Mouse (Mus musculus) adrenal gland, adult 2 months (tissue): ENCODE data around the gene Tmem170. TPM values are rescaled to one million over a fixed set of nuclear protein-coding genes. Genes with fewer than 3 reads are reported as not detected.
"Not testable (repeated sequence)": the region's sequence is repeated elsewhere in the genome, so short reads cannot be mapped to it uniquely, and the experiment has no call there.

Experiments used
- DNase-seq: peaks from one replicate; pipeline ENCODE4 v3.0.0; 2021
- polyA plus RNA-seq: library from polyadenylated mRNA; depleted of rRNA; stranded (reverse); fragments of >200 nt; gene quantifications from 2 replicates; pipeline ENCODE4 v1.2.3, GENCODE M21; 2012
- total RNA-seq, 2 experiments: library from RNA; stranded (reverse); gene quantifications; 2 replicates each; pipeline ENCODE4 v1.2.3; 2021

The Tmem170 gene
- total and polyA plus RNA-seq, 3 experiments: 1.3 to 6.8 (median 5.0) TPM

GRCm38 (mm10) chr8:111875758-111876157, 792 bp downstream of the Tmem170 start:
- DNase-seq: peak; percentile 11

- no peak for DNase-seq
These were observed 5.3 kb downstream of the Tmem170 start for GRCm38 (mm10) chr8:111871278-111871677.

GRCm38 (mm10) chr8:111870379-111870778, 6.2 kb downstream of the Tmem170 start:
- DNase-seq: no peak

- no peak for DNase-seq
These were observed 7.9 kb downstream of the Tmem170 start for GRCm38 (mm10) chr8:111868664-111869063.

- DNase-seq: no peak
These were observed 10.7 kb downstream of the Tmem170 start for GRCm38 (mm10) chr8:111865857-111866256.

- DNase-seq: no peak
These were observed 11.3 kb downstream of the Tmem170 start for GRCm38 (mm10) chr8:111865130-111865852.

GRCm38 (mm10) chr8:111864648-111865047, 11.9 kb downstream of the Tmem170 start:
- no peak for DNase-seq

GRCm38 (mm10) chr8:111863280-111863679, 13.3 kb downstream of the Tmem170 start:
- no peak for DNase-seq

- no peak for DNase-seq
These were observed 20.6 kb downstream of the Tmem170 start for GRCm38 (mm10) chr8:111855977-111856376.

- peak; percentile 98 for DNase-seq
These were observed 22.6 kb downstream of the Tmem170 start, which contains the start of gene Cfdp1 for GRCm38 (mm10) chr8:111853861-111854501. Cfdp1 (minus strand) TSS chr8:111854291.

- DNase-seq: not testable (repeated sequence)
These were observed 23.3 kb downstream of the Tmem170 start for GRCm38 (mm10) chr8:111853219-111853618.

- no peak for DNase-seq
These were observed 29.8 kb downstream of the Tmem170 start for GRCm38 (mm10) chr8:111846746-111847145.

GRCm38 (mm10) chr8:111835540-111835939, 41.0 kb downstream of the Tmem170 start:
- DNase-seq: no peak

GRCm38 (mm10) chr8:111834011-111834410, 42.5 kb downstream of the Tmem170 start:
- no peak for DNase-seq

- DNase-seq: peak; percentile 61
These were observed 43.6 kb downstream of the Tmem170 start for GRCm38 (mm10) chr8:111832983-111833382.

GRCm38 (mm10) chr8:111831996-111832395, 44.6 kb downstream of the Tmem170 start:
- no peak for DNase-seq

- DNase-seq: no peak
These were observed 48.0 kb downstream of the Tmem170 start for GRCm38 (mm10) chr8:111828595-111828994.

- peak; percentile 46 for DNase-seq
These were observed 51.3 kb downstream of the Tmem170 start for GRCm38 (mm10) chr8:111825219-111825618.

- DNase-seq: no peak
These were observed 52.2 kb downstream of the Tmem170 start for GRCm38 (mm10) chr8:111824334-111824733.

- DNase-seq: no peak
These were observed 55.4 kb downstream of the Tmem170 start for GRCm38 (mm10) chr8:111821199-111821598.

- DNase-seq: no peak
These were observed 55.9 kb downstream of the Tmem170 start for GRCm38 (mm10) chr8:111820691-111821090.

- no peak for DNase-seq
These were observed 56.5 kb downstream of the Tmem170 start for GRCm38 (mm10) chr8:111820018-111820417.

GRCm38 (mm10) chr8:111818556-111818955, 58.0 kb downstream of the Tmem170 start:
- no peak for DNase-seq

GRCm38 (mm10) chr8:111815078-111815477, 61.5 kb downstream of the Tmem170 start:
- no peak for DNase-seq
